Mouse (Mus musculus): Measurements from ENCODE around the gene Prex1. TPM values are rescaled to one million over a fixed set of nuclear protein-coding genes. Genes with fewer than 3 reads are reported as not detected.
A peak's percentile ranks its signal among the peaks of the same experiment; 100 is the strongest.

Prex1 gene
- polyA plus RNA-seq, 1 experiment from 2014 or later = 9.6 TPM

DNA sequence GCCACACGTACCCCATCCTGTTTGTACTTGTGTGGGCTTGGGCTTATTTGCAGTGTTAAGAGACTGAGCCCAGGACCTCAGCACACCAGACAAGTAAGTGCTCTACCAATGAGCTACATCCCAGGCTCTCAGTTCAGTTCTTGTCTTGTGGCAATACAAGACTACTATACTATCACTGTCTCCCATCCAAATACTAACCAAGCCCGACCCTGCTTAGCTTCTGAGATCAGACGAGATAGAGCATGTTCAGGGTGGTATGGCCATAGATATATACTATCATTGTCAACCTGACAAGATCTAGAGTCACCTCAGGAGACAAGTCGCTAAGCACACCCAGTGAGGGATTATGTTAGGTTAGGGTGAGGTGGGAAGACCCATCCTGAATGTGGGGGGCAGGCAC, 58.8 kb downstream of the Prex1 start:
- Histone ChIP-seq H3K36me3 (no peaks in the 10 kb centered on the region), H3K27me3 (replicated peaks) (no peaks in the 10 kb centered on the region), H3K27ac (no peak overlapping the region), H3K4me1 (replicated peaks) (peaks cover 42% of the 10 kb centered on the region), H3K4me2 (replicated peaks) (no peak overlapping the region), H3K9ac (no peak overlapping the region), H3K4me3 (replicated peaks) (no peak overlapping the region), H3K9me3 (no peaks in the 10 kb centered on the region)
- 77% methylated on average over 4 of the region's 4 CpGs for WGBS
- ATAC-seq = no peak

DNA sequence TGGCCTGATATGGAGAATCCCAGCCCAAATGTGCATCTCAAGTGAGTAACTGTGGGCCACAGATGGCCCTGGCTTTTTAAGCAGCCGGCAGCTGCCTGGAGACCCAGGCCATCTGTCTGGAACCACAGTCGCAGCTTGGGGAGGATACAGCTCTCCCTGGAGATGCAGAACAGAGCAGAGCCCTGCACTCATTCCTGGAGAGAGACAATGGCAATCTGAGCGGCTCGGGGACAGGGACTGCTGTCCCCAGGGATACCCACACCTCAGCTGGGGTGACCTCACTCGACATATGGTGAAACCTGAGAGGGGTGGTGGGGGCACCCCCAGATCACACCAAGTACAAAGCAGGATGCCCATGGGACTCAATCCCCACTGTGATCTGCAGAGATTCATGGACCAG, 60.1 kb downstream of the Prex1 start:
- Histone ChIP-seq H3K9ac (no peak overlapping the region), H3K36me3 (no peaks in the 10 kb centered on the region), H3K4me2 (replicated peaks) (no peak overlapping the region), H3K27me3 (replicated peaks) (no peaks in the 10 kb centered on the region), H3K9me3 (no peaks in the 10 kb centered on the region), H3K27ac (no peak overlapping the region), H3K4me1 (replicated peaks) (peaks cover 41% of the 10 kb centered on the region), H3K4me3 (replicated peaks) (no peak overlapping the region)
- WGBS = 42% methylated on average over 5 of the region's 5 CpGs
- no peak for ATAC-seq

DNA sequence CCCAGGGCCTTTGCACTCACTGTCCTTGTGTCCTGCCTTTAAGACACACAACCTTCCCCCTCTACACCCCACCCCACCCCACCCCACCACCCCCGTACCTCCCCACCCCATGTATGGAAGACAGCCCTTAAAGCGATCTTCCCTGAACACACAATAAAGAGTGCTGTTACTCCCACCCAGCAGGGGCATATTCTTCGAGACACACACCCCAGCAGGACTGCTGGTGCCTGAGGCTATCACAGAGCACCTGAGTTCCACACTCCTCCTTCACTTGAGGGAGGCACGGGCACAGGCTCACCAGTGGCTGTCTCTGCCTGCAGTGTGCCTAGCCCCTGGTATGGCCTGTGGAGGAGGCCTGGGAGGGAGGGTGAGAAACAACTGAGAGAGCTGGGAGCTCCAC, 61.0 kb downstream of the Prex1 start:
- 72% methylated on average over 4 of the region's 4 CpGs for WGBS
- no peak overlapping the region for H3K4me3 ChIP-seq (replicated peaks)
- no peaks in the 10 kb centered on the region for H3K9me3 ChIP-seq
- H3K36me3 ChIP-seq = no peaks in the 10 kb centered on the region
- no peak overlapping the region for H3K9ac ChIP-seq
- no peaks in the 10 kb centered on the region for H3K27me3 ChIP-seq (replicated peaks)
- H3K27ac ChIP-seq = no peak overlapping the region
- ATAC-seq = no peak
- peaks cover 33% of the 10 kb centered on the region for H3K4me1 ChIP-seq (replicated peaks)
- no peak overlapping the region for H3K4me2 ChIP-seq (replicated peaks)

DNA sequence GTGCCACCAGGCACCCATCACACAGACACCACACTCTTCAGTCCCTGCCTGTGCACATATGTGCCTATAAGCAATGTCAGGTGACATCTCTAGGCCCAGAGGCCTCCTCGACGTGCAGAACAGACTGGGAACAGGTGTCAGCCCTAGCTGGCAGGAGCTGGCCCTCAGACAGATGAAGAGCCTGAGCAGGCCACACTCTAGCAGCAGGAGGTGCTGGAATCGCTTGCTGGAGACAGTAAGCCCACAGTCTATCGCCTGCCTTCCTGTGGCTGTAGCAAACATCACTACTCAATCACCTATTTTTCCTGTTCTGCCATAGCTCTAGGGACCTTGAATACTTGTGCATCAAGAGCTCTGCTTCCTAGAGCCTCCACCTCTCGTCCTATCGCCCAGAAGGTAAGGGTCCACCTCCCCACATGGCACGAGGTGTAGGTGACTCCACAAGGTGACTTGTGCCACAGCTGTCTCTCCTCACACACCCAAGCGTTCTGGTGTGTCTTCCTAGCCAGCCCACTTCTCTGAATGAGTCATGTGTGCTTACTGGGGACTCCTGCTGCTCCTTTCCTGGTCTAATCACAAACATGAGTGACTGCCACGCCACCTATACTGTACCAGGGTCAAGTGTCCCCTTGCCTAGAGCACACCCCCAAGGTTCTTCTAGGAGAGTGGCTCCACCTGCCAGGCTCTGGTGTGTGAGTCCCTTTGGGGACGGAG, 62.2 kb downstream of the Prex1 start:
- Histone ChIP-seq H3K4me1 (replicated peaks) (peaks cover 24% of the 10 kb centered on the region; the same call in 1 of the 2 replicates), H3K36me3 (no peaks in the 10 kb centered on the region), H3K27ac (peak overlapping the region; percentile 4; the same call in 1 of the 2 replicates), H3K27me3 (replicated peaks) (no peaks in the 10 kb centered on the region), H3K9ac (no peak overlapping the region), H3K9me3 (no peaks in the 10 kb centered on the region), H3K4me2 (replicated peaks) (no peak overlapping the region), H3K4me3 (replicated peaks) (no peak overlapping the region)
- WGBS = 65% methylated on average over 10 of the region's 10 CpGs
- ATAC-seq = no peak

DNA sequence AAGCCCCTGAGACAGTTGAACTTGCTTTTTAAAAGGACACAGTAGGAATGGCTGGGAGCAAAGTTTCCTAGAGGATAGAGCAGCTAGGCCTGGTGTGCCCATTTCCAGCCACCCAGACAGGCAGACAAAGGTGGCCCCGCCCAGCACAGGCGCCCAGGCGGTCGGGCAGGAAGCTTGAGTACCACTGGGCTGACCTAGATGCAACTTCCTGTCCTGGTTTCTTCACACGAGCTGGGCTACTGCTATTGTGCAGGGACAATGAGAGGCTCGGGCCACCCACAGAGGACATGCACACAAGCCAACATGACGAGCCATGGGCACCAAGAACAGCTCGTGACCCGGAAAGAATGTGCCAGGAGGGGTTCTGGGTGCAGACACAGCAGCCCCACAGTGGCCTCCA, 63.2 kb downstream of the Prex1 start:
- WGBS = 69% methylated on average over 9 of the region's 9 CpGs
- Histone ChIP-seq H3K9ac (no peak overlapping the region), H3K4me1 (replicated peaks) (peaks cover 14% of the 10 kb centered on the region; the same call in 1 of the 2 replicates), H3K9me3 (no peaks in the 10 kb centered on the region), H3K4me2 (replicated peaks) (no peak overlapping the region), H3K27ac (no peak overlapping the region), H3K4me3 (replicated peaks) (no peak overlapping the region), H3K36me3 (no peaks in the 10 kb centered on the region), H3K27me3 (replicated peaks) (no peaks in the 10 kb centered on the region)
- no peak for ATAC-seq

DNA sequence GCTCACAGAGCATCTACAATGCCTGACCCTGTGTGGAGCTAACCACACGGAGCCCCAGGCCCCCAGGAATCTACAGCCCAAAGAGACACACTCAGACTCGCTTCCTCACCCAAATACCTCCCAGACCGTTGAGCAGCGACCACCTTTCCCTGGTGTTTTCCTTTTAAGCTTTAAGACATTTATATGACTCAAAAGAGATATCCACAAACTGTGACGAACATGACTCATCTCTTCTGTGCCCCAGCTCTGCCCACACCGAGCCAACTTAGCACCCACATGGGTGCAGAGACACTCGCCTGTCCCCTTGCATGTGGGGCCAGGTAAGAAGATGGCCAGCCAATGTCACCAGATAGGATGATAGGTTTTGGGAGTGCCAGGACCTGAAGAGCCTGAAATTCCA, 66.4 kb downstream of the Prex1 start:
- H3K4me3 ChIP-seq (replicated peaks) = no peak overlapping the region
- 69% methylated on average over 7 of the region's 7 CpGs for WGBS
- no peak for ATAC-seq
- H3K9me3 ChIP-seq = no peaks in the 10 kb centered on the region
- no peaks in the 10 kb centered on the region for H3K27me3 ChIP-seq (replicated peaks)
- no peak overlapping the region for H3K9ac ChIP-seq
- no peak overlapping the region for H3K4me2 ChIP-seq (replicated peaks)
- H3K4me1 ChIP-seq (replicated peaks) = 0 out of 2 replicates have a peak, but pooled peaks cover 6% of the 10 kb centered on the region
- no peaks in the 10 kb centered on the region for H3K36me3 ChIP-seq
- H3K27ac ChIP-seq = peak overlapping the region; percentile 17; the same call in 1 of the 2 replicates

DNA sequence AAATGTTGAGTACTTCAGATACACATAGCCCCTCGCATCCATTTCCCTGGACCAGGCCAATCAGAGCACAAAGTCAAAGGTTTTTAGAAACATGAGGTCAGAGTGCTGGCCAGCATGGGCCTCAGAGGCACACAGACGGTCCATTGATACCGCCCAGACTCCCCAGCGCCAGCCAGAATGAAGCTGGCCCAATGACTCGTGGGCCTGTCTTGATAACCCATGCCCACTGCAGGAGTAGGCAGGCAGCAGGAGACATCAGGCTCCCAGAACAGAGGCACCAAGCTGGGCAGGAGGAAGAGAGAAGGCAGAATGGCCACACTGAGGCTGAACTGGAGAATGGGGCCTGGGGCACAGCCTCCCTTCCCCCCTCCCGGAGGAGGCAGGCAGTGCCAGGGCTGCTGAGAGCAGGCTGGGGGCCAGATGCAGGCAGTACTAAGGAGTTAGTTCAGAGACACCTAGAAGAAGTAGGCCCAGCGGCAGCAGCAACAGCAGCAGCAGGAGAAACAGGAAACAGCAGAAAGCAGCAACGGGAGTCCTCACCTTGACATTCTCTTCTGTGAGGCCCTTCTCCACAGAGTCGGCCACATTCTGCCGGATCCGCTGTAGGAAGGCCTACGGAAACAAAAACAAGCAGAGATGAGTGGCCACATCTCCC, 67.1 kb downstream of the Prex1 start:
- Histone ChIP-seq H3K9me3 (no peaks in the 10 kb centered on the region), H3K4me3 (replicated peaks) (no peak overlapping the region), H3K4me1 (replicated peaks) (0 out of 2 replicates have a peak, but pooled peaks cover 6% of the 10 kb centered on the region), H3K27ac (0 out of 2 replicates have a peak overlapping the region, but pooled peaks have one; percentile 17), H3K4me2 (replicated peaks) (no peak overlapping the region), H3K36me3 (no peaks in the 10 kb centered on the region), H3K27me3 (replicated peaks) (no peaks in the 10 kb centered on the region), H3K9ac (no peak overlapping the region)
- WGBS = 76% methylated on average over 12 of the region's 12 CpGs
- no peak for ATAC-seq

DNA sequence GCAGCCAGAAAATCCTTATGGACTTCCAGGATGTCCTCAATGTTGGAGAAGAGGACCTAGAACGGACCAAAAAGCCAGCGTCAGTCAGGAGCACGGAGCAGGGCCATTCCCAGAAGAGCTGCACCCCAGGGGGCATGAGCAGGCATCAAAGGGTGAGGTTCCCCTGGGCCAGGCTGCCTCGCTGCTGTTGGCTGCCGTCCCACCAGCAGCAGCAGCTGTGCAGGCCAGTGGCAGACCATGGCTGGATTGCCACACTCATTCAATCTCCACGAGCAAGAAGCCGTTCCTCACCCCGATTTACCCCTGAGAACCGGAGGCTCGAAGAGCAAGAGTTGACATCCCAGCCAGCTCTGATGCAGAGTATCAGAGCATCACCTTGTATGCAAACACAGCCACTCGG, 68.8 kb downstream of the Prex1 start:
- Histone ChIP-seq H3K9me3 (no peaks in the 10 kb centered on the region), H3K36me3 (no peaks in the 10 kb centered on the region), H3K27ac (no peak overlapping the region), H3K4me3 (replicated peaks) (no peak overlapping the region), H3K4me1 (replicated peaks) (0 out of 2 replicates have a peak, but pooled peaks cover 6% of the 10 kb centered on the region), H3K9ac (no peak overlapping the region), H3K27me3 (replicated peaks) (no peaks in the 10 kb centered on the region), H3K4me2 (replicated peaks) (no peak overlapping the region)
- WGBS = 88% methylated on average over 11 of the region's 11 CpGs
- no peak for ATAC-seq

DNA sequence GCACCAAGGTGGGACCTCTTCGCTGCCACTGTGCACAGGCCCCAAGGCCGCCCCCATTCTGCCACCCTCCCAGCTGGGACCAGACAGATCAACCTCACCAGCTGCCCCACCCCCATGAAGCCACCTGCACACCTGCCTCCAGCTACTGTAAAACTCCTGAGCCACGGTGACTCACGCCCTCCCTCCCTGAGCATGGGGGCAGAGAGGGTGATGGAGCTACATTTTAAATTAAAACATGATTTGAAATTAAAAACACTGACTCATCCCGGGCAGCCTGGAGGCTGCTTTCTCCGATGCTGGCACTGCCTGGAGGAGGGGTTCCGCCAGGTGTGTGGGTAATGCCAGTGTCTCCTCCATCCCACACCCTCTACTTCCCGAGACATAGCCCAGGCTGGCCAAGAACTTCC, 71.0 kb downstream of the Prex1 start:
- H3K4me1 ChIP-seq (replicated peaks) = peaks cover 20% of the 10 kb centered on the region; the same call in 1 of the 2 replicates
- H3K9ac ChIP-seq = no peak overlapping the region
- 85% methylated on average over 8 of the region's 8 CpGs for WGBS
- H3K27me3 ChIP-seq (replicated peaks) = no peaks in the 10 kb centered on the region
- H3K4me3 ChIP-seq (replicated peaks) = no peak overlapping the region
- ATAC-seq = no peak
- no peak overlapping the region for H3K27ac ChIP-seq
- no peaks in the 10 kb centered on the region for H3K9me3 ChIP-seq
- no peak overlapping the region for H3K4me2 ChIP-seq (replicated peaks)
- H3K36me3 ChIP-seq = no peaks in the 10 kb centered on the region

DNA sequence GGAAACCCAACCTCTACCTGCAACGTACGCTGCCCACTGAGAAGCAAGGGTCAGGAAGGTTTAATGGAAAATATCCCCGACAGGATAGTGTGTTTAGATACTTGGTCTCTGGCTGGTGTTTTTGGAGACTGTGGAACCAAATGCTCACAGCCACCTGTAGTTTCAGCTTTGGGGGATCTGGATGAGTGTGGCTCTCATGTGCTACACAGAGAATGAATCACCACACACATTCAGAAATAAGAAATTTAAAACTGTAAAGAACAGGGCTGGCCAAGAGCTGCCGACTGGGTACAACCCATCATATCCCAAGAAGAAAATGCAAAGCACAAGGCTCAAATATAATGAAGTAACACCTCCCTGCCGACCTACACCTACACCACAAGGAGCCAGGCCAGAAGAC, 73.9 kb downstream of the Prex1 start:
- 85% methylated on average over 5 of the region's 5 CpGs for WGBS
- H3K9me3 ChIP-seq = no peaks in the 10 kb centered on the region
- no peaks in the 10 kb centered on the region for H3K36me3 ChIP-seq
- no peak overlapping the region for H3K4me3 ChIP-seq (replicated peaks)
- peaks cover 23% of the 10 kb centered on the region; the same call in 1 of the 2 replicates for H3K4me1 ChIP-seq (replicated peaks)
- H3K27me3 ChIP-seq (replicated peaks) = no peaks in the 10 kb centered on the region
- no peak for ATAC-seq
- no peak overlapping the region for H3K27ac ChIP-seq
- H3K4me2 ChIP-seq (replicated peaks) = no peak overlapping the region
- no peak overlapping the region for H3K9ac ChIP-seq

DNA sequence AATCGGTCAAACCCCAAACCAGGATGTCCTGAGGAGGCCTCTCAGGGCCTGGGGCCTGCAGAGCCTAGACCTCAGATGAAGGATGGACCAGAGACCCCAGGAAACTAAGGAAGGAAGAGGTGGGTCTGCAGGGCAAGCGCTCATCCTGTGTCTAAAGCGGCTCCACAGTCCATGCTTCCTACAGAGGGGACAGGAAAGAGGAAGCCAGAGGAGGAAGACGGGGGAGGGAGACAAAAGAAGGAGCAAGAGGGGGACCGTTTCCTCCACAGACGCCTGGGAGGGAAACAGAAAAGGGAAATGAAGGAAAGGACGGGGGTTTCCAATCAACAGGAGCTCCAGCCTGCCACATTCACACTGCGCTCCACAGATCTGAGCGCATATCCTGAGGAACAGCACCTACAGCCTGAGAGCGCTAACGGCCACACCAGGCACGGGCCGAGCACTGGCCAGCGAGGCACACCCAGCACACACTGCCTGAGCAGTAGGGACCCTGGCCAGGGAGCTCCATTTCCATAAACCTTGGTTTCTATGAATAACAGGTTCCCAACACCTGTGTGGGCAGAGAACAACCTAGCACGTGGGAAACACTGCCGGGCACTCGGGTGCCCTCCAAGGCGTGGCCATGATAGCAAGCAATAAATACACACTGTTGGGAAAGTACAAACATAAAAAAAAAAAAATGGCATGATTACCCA, 74.5 kb downstream of the Prex1 start:
- peak overlapping the region; percentile 40; the same call in 1 of the 2 replicates for H3K27ac ChIP-seq
- H3K27me3 ChIP-seq (replicated peaks) = no peaks in the 10 kb centered on the region
- no peak overlapping the region for H3K9ac ChIP-seq
- H3K4me2 ChIP-seq (replicated peaks) = no peak overlapping the region
- no peaks in the 10 kb centered on the region for H3K36me3 ChIP-seq
- no peaks in the 10 kb centered on the region for H3K9me3 ChIP-seq
- no peak overlapping the region for H3K4me3 ChIP-seq (replicated peaks)
- ATAC-seq = peak; percentile 63
- 61% methylated on average over 18 of the region's 18 CpGs for WGBS
- H3K4me1 ChIP-seq (replicated peaks) = peaks cover 23% of the 10 kb centered on the region; the same call in 1 of the 2 replicates

DNA sequence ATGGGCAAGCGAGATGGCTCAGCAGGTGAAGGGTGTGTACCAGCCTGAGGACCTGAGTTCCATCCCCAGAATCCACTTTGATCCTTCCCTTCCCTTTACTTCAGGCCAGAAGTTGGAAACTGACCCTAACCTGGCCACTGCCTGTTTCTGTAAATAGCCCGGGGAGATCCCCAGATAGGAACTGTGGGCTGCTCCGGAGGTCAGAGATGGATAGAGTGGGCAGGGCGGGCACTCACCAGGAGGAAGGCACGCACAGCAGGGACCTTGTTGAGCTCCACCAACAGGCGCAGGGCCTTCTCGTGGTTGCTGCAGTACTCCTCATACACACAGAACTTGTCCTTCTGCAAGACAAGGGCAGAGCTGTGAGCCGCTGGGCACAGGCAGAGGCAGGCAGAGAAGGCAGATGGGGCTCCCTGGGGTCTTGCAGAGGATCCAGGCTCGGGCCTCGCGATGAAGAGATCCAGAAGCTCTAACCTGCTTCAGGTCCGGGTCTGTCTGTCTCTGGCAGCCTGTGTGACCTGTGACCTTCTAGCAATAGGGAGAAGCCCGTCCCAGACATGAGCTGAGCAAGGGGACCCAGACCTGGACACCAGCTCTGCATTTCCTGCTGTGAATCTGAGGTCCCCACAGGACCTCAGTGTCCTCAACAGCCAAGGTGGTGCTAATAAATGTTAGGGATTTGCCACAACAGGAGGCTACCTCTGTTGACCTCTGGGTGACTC, 75.4 kb downstream of the Prex1 start:
- 0 out of 2 replicates have a peak overlapping the region, but pooled peaks have one; percentile 22 for H3K27ac ChIP-seq
- H3K4me1 ChIP-seq (replicated peaks) = peaks cover 23% of the 10 kb centered on the region; the same call in 1 of the 2 replicates
- no peak overlapping the region for H3K9ac ChIP-seq
- no peak overlapping the region for H3K4me3 ChIP-seq (replicated peaks)
- no peaks in the 10 kb centered on the region for H3K36me3 ChIP-seq
- H3K4me2 ChIP-seq (replicated peaks) = no peak overlapping the region
- no peaks in the 10 kb centered on the region for H3K27me3 ChIP-seq (replicated peaks)
- no peak for ATAC-seq
- H3K9me3 ChIP-seq = no peaks in the 10 kb centered on the region
- WGBS = 60% methylated on average over 13 of the region's 13 CpGs

Data from intestine, embryonic 15.5 days (tissue).